Mouse (Mus musculus): ENCODE results near the gene S100a5. TPM values are rescaled to one million over a fixed set of nuclear protein-coding genes. Genes with fewer than 3 reads are reported as not detected.

S100a5 gene
- polyA plus RNA-seq (2012; rRNA removed) = not detected in 2 replicates

- DNase-seq (ENCODE audit: low read depth) = no peak
Observed at GRCm38 (mm10) chr3:90608223-90608622, at the start of gene S100a5. Gene S100a5 (plus strand): TSS chr3:90608523.

DNA sequence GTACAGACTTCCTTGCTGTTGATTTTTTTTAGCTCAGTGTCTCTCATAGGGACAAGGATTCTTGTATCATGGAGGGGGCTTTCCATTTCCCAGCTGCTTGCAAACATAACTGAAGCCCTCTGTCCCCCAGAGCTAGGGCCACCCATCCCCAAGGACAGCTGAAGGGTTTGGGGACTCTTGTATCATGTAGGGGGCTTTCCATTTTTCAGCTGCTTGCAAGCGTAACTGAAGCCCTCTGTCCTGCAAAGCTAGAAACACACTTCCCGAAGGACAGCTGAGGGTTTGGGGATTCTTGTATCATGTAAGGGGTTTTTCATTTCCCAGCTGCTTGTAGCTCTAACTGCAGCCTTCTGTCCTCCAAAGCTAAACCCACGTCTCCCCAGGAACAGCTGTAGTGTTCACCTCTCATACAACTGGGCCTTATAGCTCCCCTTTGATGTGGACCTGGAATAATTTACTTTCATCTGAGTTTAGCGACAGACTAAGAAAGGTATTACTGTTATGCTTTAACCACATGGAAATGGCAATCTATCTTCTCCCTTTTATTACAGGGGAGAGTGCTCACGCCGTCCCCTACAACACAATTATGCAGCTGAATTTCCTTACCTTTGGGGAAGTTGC is 48.2 kb upstream of the S100a5 start, which contains the start of gene S100a3:
Gene S100a3 (plus strand): TSS at position 571 of the 621 bp plus-strand sequence.
- DNase-seq (ENCODE audit: low read depth) = no peak

GRCm38 (mm10) chr3:90574691-90575090 is 33.6 kb upstream of the S100a5 start:
- no peak for DNase-seq (ENCODE audit: low read depth)

DNA sequence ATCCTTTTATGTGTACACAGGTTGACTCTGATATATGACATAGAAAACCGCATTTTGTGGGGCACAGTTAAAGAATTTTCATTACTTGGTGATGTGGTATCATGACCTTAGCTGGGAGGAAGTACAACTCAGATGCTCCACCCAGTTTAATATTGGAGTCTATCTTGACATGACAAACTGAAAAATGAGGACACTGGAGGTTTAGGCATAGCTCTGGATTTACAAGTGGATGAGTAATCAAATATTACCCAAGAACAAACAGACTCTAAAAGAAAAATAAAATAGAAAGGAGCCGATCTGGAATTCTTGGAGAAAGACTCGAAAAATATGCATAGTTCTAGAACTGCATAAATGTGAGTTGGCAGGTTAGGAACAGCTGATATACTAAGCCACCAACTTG is 33.0 kb upstream of the S100a5 start:
- DNase-seq (ENCODE audit: low read depth) = no peak

DNA sequence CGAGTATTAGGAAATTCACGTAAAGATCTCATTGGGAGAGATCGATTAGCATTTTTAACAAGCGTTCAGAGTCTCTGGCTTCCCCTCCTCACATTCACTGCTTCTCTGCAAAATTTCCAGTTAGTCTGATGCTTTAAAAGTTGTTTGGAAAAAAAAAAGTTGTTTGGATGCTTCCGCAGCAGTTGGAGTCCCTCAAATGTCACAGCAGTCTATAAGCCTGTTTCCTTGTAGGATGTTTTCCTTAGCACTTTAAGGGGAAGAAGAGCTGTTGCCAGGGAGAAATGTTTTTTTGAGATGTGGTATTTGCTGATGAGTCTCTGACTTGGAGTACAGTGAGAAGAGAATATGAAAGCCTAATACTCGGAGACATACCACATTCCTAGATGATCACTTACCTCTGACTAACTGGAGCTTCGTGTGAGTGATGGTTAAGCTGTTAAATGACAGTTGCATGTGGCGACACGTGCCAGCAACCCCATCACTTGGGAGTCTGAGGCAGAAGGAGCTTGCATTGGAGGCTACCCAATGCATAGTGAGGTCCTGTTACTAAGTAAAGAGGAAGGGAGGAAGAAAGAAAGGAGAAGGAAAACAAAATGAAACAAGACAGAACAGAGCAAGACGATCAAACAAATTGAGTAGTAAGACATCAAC is 31.8 kb upstream of the S100a5 start:
- DNase-seq (ENCODE audit: low read depth) = no peak

- DNase-seq (ENCODE audit: low read depth) = no peak
Observed at GRCm38 (mm10) chr3:90579433-90579832, 28.9 kb upstream of the S100a5 start.

GRCm38 (mm10) chr3:90581141-90581540 is 27.2 kb upstream of the S100a5 start:
- DNase-seq (ENCODE audit: low read depth) = no peak

DNA sequence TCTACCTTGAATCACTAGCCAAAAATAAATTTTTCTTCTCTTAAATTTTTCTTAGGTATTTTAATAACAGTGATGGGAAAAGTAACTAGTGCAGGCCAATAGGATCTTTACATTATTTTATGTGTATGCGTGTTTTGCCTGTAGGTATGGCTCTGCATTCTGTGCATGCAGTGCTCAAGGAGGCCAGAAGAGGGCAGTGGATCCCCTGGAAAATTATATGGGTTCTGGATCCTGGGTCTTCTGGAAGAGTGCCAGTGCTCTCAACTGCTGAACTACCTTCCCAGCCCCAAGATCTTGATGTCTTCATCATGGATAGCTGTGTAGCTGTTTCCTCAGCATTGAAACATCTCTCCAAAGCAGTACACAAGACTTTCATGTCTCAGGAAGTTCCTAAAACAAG is 26.2 kb upstream of the S100a5 start:
- DNase-seq (ENCODE audit: low read depth) = no peak

DNA sequence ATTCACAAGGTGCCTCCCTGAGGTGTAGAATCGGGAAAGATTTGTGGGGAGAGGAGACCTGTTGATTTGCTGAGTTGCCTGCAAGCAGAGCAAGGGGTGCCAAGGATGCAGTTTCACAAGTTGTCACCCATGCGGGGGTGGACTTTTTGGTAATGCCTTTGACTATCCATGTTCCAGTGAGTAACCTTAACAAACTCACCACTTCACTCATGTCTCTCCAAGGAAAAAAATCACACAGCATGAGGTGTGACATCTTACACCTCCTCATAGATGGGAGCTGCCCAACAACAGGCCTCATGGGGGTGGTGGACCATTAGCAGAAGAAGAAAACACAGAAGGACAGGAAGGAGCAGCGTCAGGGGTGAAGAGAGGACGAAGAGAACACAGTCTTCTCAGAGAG is 25.8 kb upstream of the S100a5 start:
- no peak for DNase-seq (ENCODE audit: low read depth)

DNA sequence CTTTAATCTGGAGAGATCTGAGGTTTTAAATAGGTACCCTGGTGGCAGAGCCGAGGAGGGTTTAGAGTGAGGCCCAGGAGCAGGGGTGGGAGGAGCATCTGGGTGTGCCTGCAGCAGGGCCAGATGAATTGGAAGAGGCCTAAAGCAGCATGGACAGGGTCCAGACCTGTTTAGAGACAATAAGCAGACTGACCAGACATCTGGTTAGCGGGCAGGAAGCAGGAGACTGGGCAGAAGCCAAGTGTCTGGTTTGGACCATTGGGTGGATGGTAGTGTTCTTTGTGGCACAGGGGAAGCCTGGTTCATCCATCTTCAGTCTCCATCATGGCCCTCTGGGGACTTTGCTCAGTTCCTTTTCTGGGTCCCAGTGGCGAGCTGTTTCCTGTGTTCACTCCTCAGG is 24.4 kb upstream of the S100a5 start:
- DNase-seq (ENCODE audit: low read depth) = no peak

- no peak for DNase-seq (ENCODE audit: low read depth)
Observed at GRCm38 (mm10) chr3:90585595-90585994, 22.7 kb upstream of the S100a5 start.

- no peak for DNase-seq (ENCODE audit: low read depth)
Observed at GRCm38 (mm10) chr3:90586016-90586643, 22.2 kb upstream of the S100a5 start.

DNA sequence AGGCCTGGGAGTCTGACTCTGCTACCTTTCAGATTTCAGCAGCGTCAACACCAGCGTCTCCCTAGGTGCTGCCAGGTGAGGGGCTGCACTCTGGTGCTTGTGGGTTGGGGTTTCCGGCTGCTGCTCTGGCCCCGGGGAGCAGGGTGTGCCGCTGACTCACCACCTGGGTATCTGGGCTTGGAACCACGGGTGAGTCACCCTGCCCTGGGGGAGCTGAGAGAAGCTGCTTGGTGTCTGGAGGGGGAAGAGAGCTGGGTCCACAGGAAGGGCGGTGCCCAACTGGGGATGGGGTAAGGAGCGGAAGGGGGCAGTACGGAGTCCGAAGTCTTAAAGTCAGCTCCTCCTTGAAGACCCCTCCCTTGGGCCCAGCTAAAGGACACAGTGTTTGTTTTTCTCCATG is 21.4 kb upstream of the S100a5 start:
- no peak for DNase-seq (ENCODE audit: low read depth)

GRCm38 (mm10) chr3:90587361-90588101 is 20.8 kb upstream of the S100a5 start:
- no peak for DNase-seq (ENCODE audit: low read depth)

GRCm38 (mm10) chr3:90589390-90589789 is 18.9 kb upstream of the S100a5 start:
- DNase-seq (ENCODE audit: low read depth) = no peak

- DNase-seq (ENCODE audit: low read depth) = no peak
Observed at GRCm38 (mm10) chr3:90589947-90590346, 18.4 kb upstream of the S100a5 start, which contains the start of gene S100a2. Gene S100a2 (plus strand): TSS chr3:90590247.

DNA sequence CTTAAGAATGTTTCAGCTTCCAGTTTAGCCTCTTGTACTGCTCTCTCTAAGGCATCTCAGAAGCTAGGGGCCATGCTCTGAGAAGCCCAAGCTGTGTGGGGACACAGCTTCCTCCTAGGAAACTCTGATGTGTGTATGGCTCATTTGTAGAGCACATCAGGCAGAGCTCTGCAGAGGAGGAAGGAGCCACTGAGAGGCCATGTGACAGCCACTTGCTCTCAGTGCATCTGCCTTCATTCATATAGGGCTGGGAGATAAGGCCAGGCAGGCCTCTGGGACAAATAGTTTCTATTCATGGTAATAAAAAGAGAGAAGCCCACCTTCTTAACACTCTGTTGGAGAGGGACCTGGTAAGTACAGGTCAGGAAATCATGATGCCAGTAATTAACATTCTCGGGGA is 13.9 kb upstream of the S100a5 start:
- DNase-seq (ENCODE audit: low read depth) = no peak

GRCm38 (mm10) chr3:90595556-90595955 is 12.8 kb upstream of the S100a5 start:
- no peak for DNase-seq (ENCODE audit: low read depth)

- no peak for DNase-seq (ENCODE audit: low read depth)
Observed at GRCm38 (mm10) chr3:90596810-90597209, 11.5 kb upstream of the S100a5 start.

DNA sequence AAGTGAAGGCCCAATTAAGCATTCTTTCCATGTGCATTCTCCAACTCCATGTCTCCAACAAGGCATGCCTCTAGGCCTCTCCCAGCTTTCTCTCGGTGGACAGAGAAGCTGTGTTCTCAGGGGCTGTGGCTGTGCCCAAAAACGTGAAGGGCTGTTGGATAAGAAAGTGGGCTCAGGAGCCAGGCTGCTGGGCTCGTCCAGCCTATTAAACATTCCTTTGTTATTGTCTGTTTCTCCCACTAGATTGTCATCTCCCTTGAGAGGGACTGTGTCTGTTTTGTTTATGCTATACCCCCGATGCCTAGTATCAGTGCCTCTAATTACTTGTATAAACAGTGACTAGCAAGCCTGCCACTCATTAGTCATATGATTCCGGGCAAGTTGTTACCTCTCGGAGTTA is 10.6 kb upstream of the S100a5 start:
- no peak for DNase-seq (ENCODE audit: low read depth)

DNA sequence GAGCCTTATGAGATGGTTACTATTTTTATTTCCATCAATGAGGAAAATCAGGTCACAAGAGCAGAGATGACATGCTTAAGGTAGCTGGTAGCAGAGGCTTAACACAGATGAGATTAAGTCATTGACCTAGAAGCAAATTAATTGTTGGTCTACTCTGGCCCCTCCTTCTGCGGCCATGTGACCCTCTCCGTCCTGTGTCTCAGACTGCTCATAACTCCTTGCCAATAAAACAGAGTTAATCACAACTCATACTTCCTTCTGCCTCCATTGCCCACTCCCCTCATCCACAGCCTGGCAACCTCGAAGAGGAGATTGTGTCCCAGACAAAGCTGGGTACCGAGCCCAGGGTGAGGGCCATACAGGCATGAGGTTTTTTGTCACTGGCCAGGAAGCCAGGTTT is 10.1 kb upstream of the S100a5 start:
- DNase-seq (ENCODE audit: low read depth) = no peak

DNA sequence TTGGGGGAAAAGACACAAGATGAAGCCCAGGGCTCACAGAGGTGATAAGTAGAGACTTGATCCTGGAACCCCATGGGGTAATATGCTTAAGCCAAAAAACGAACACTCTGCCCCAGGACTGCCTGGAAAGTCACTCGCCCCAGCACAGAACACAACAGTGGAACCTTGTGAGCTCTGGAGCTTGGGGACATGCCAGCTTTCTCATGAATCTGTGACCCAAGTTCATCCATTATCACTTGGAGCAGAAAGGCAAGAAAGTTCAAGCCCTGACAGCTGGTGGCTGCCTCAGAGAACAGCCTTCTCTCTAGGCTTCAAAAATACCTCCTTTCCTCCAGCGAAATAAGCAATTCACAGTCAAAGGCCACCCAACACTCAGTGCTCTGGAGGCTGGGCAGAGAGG is 8.9 kb upstream of the S100a5 start:
- no peak for DNase-seq (ENCODE audit: low read depth)

Measured in gonadal fat pad, adult 2 months (tissue).